Mouse (Mus musculus) layer of hippocampus, adult 2 months (tissue): ENCODE measurements around the gene Cgref1. TPM values are rescaled to one million over a fixed set of nuclear protein-coding genes. Genes with fewer than 3 reads are reported as not detected.
A peak's percentile ranks its signal among the peaks of the same experiment; 100 is the strongest.

Experiments
- DNase-seq, 2 experiments: peaks; one replicate each; pipeline ENCODE4 v3.0.0; 2022; ENCODE audit warnings: low spot score in 2 of 2
- H3K27ac ChIP-seq: fragments of 200-600 bp; 2 replicates; pipeline ENCODE4 v1.8.1; 2022
- H3K4me3 ChIP-seq: fragments of 200-600 bp; 2 replicates; pipeline ENCODE4 v1.8.1; 2022; ENCODE audit warnings: mild to moderate bottlenecking
- CTCF ChIP-seq: fragments of 200-600 bp; conservative IDR thresholded peaks from 2 replicates; pipeline ENCODE4 v1.8.1; 2022; ENCODE audit warnings: antibody characterized with exemption, mild to moderate bottlenecking, moderate library complexity
- total RNA-seq, 2 experiments: library from RNA; stranded (reverse); gene quantifications; 2 replicates each; pipeline ENCODE4 v1.2.3; 2021

The Cgref1 gene
- total RNA-seq, 2 experiments from 2014 or later: 15.5 to 16.7 TPM

DNA sequence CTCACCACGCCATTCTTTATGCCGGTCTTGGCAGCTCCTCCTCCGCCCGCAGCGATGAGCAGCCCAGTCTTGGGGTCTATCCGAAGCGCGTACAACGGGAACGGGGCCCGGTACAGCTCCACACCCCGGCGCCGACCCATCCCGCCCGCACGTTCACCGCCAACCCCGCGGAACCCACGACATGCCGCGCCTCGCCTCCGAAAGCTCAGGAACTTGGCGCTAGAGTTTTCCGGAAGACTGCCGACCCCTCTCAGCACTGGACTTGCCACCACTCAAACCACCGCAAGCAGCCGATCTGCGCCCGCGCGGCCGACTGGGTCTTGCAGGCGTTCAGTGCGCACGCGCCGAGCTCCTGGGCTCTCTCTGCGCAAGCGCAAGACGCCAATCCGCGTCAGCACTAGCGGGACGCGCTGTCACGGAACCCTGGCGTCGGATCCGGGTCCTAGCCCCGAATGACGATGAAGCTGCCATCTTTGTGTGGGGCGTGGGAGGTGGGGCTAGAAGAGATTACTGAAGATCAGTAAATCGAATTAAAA, 14.6 kb upstream of the Cgref1 start, which contains the start of gene Preb:
Preb (minus strand) TSS at position 396 of the 536 bp plus-strand sequence.
- Histone ChIP-seq H3K4me3 (peak within 1 kb of the TSS; percentile 94), H3K27ac (peak within 1 kb of the TSS; percentile 96)
- peak; percentile 98 to 99 for DNase-seq
- peak; percentile 52 for TF ChIP-seq CTCF

GRCm38 (mm10) chr5:30959198-30959854, 13.9 kb upstream of the Cgref1 start:
- H3K27ac ChIP-seq: peak overlapping the region; percentile 96
- H3K4me3 ChIP-seq: peak overlapping the region; percentile 94
- no peak for DNase-seq
- TF ChIP-seq CTCF: no peak

DNA sequence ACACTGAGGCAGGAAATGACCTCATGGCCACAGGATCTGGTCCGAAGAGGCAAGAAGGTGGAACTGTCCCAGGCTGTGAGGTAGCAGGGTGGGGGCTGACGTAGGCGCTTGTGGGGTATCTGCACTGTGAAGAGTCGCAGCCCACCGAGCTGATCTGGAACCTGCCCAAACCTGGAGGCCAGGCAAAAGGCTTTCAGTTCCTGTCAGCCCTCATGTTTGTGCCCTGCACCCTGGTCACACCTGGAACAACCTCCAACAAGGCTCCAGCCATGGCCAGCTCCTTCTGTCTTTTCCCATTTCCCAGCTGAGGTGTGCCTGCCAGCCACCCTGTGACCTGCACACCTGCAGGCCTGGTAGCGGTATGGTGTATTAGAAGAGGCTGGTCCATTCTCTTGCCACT, 12.5 kb upstream of the Cgref1 start:
- DNase-seq: no peak
- Histone ChIP-seq H3K4me3 (0 out of 2 replicates have a peak overlapping the region, but pooled peaks have one; percentile 13), H3K27ac (no peak overlapping the region)
- no peak for TF ChIP-seq CTCF

DNA sequence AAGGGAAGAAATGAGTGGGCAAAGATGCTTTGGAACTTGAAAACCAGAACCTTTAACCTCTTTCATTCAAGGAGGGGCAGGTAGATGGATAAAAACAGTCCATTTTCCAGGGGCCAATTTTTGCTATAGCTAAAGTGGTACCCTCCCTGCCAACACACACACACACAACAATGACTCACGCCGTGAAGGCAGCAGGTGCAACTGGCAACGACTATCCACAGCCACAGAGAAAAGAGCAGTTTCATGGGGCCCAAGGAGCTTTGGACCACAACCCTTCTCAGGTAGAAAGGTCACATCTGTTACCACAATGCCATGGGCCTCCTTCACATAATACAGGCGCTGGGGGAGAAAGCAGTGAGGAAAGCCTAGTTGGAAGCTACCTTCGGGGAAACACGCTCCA, 10.4 kb upstream of the Cgref1 start:
- Histone ChIP-seq H3K27ac (no peak overlapping the region), H3K4me3 (no peak overlapping the region)
- TF ChIP-seq CTCF: no peak
- DNase-seq: no peak

GRCm38 (mm10) chr5:30954556-30954955, 9.2 kb upstream of the Cgref1 start:
- no peak for TF ChIP-seq CTCF
- H3K4me3 ChIP-seq: no peak overlapping the region
- no peak overlapping the region for H3K27ac ChIP-seq
- no peak for DNase-seq

DNA sequence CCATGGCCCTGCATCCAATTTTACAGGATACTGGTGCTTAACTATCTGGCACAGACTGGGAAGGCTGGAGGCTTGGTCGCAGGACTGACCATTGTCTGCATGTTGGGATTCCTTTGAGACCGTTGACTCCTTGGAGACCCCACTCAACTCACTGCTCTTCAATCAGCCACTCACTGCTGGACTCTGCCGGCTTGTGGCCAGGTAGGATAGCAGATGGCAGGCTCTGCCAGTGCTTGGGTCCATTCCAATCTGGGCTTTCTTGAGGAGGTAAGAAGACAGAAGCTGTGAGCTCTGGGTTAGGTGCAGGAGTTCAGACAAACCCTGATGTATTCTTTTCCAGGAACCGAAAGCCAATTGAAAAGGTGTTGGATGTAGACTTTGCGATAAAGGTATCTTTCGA, 8.7 kb upstream of the Cgref1 start:
- Histone ChIP-seq H3K4me3 (no peak overlapping the region), H3K27ac (no peak overlapping the region)
- TF ChIP-seq CTCF: no peak
- DNase-seq: no peak

DNA sequence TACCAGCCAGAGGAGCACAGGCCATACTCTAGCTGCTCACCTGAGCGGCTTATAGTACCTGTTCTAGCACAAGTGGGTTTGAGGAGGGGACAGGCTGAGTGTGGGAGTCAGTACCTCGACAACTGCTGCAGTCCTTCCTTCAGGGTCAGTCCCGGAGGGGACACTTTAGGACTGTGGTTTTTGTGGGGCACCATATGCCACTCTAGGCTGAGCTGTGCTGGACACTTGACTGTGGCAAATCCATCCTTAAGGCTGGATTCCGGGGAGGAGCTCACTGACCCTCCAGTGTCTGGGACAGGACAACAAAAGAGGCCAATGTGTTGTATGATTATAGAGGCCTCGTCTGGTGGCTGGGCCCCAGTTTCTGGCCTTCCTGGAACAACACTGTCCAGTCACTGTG, 7.2 kb upstream of the Cgref1 start:
- Histone ChIP-seq H3K4me3 (no peak overlapping the region), H3K27ac (peak overlapping the region; percentile 53; the same call in 1 of the 2 replicates)
- TF ChIP-seq CTCF: no peak
- DNase-seq: no peak

- DNase-seq: no peak
- peak overlapping the region; percentile 53; the same call in 1 of the 2 replicates for H3K27ac ChIP-seq
- no peak overlapping the region for H3K4me3 ChIP-seq
- TF ChIP-seq CTCF: no peak
These were observed 6.3 kb upstream of the Cgref1 start for GRCm38 (mm10) chr5:30951706-30952105.

GRCm38 (mm10) chr5:30950922-30951321, 5.5 kb upstream of the Cgref1 start:
- DNase-seq: no peak
- Histone ChIP-seq H3K4me3 (peak overlapping the region; percentile 68), H3K27ac (peak overlapping the region; percentile 94)
- TF ChIP-seq CTCF: no peak

GRCm38 (mm10) chr5:30950451-30950850, 5.1 kb upstream of the Cgref1 start:
- Histone ChIP-seq H3K27ac (peak overlapping the region; percentile 94), H3K4me3 (peak overlapping the region; percentile 68)
- TF ChIP-seq CTCF: no peak
- DNase-seq: no peak

- peak; percentile 38 for TF ChIP-seq CTCF
- H3K4me3 ChIP-seq: peak overlapping the region; percentile 68
- peak; percentile 91 to 93 for DNase-seq
- peak overlapping the region; percentile 94 for H3K27ac ChIP-seq
These were observed 4.4 kb upstream of the Cgref1 start for GRCm38 (mm10) chr5:30949654-30950326.

- H3K4me3 ChIP-seq: no peak overlapping the region
- no peak for DNase-seq
- H3K27ac ChIP-seq: no peak overlapping the region
- no peak for TF ChIP-seq CTCF
These were observed 3.2 kb upstream of the Cgref1 start for GRCm38 (mm10) chr5:30948620-30949019.

GRCm38 (mm10) chr5:30944344-30944743, 1.0 kb downstream of the Cgref1 start:
- no peak for DNase-seq
- no peak overlapping the region for H3K27ac ChIP-seq
- no peak for TF ChIP-seq CTCF
- peak overlapping the region; percentile 63 for H3K4me3 ChIP-seq
